In the genomic region with DNA sequence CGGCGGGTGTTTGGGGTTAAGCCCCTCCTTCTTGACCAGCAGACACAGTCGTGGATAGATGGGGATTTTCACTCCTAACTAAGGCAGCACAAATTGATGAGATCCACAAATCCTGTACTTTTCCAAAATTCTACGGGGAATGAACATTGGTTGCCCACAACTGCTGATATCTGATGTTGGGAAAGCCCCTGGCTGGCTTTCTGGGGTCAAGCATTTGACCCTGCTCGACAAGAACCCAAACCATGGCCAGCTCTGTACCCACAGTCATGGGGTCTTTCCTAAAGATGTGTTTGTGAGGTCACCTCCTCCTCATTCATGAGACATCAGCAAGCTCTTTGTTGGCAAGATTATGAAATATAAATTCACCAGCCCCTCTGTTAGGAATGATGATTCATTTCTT, we compare ENCODE assay signal across 31 mouse cellular contexts.
DNase-seq lines count a peak whose midpoint lies in the region; ATAC-seq and TF ChIP-seq lines count a peak whose summit lies in the region.
"Had no signal": no experiment of that assay in that cellular context is flagged by ENCODE, and none has a peak within 500 bp of the region (broad histone marks: within the 10 kb centered on the region; RNA-seq: fewer than 3 reads in every experiment).

No protein-coding gene starts in this region.

- H3K4me2 ChIP-seq in forebrain, embryonic 15.5 days (replicated peaks) = no peak overlapping the region
- no peak overlapping the region for H3K4me2 ChIP-seq in heart, embryonic 13.5 days
- H3K4me2 ChIP-seq in lung, embryonic 14.5 days = no peak overlapping the region
- no peak overlapping the region for H3K4me2 ChIP-seq in limb, embryonic 12.5 days
- H3K4me2 ChIP-seq: hindbrain, embryonic 15.5 days; kidney, embryonic 15.5 days; liver, embryonic 12.5 days; midbrain, embryonic 12.5 days; neural tube, embryonic 13.5 days had no signal

- no peaks in the 10 kb centered on the region for H3K9me3 ChIP-seq in forebrain, embryonic 10.5 days
- no peaks in the 10 kb centered on the region for H3K9me3 ChIP-seq in forebrain, embryonic 15.5 days
- H3K9me3 ChIP-seq in heart, embryonic 13.5 days = no peaks in the 10 kb centered on the region
- no peaks in the 10 kb centered on the region for H3K9me3 ChIP-seq in lung, embryonic 14.5 days (ENCODE audit: low read depth, low read length)
- H3K9me3 ChIP-seq in limb, embryonic 12.5 days = no peaks in the 10 kb centered on the region
- H3K9me3 ChIP-seq: G1E; hindbrain, embryonic 10.5 days; hindbrain, embryonic 15.5 days; kidney, embryonic 15.5 days; liver, embryonic 12.5 days; megakaryocyte, embryonic 14.5 days; midbrain, embryonic 12.5 days; neural tube, embryonic 13.5 days had no signal

- no peak for ATAC-seq in forebrain, embryonic 15.5 days (replicated peaks)
- ATAC-seq in heart, embryonic 13.5 days (ENCODE audit: extremely low read depth, insufficient number of reproducible peaks, low FRiP score, low TSS enrichment) = no peak
- no peak for ATAC-seq in lung, embryonic 14.5 days (ENCODE audit: insufficient read depth)
- no peak for ATAC-seq in limb, embryonic 12.5 days (ENCODE audit: insufficient number of reproducible peaks, insufficient read depth, low FRiP score, low TSS enrichment, low read depth)
- ATAC-seq: forebrain, embryonic 14.5 days; liver, embryonic 12.5 days; liver, postnatal 0 days had no signal

- TF ChIP-seq CTCF in lung, embryonic 14.5 days (IDR thresholded peaks at IDR 0.05; ENCODE audit: low read depth) = no peak

- intact Hi-C loops in heart, postnatal 10 days (cut with DNase I) = no loop called here
- intact Hi-C loops in gastrocnemius, postnatal 36 days (cut with DNase I) = no loop called here

- no peaks in the 10 kb centered on the region for H3K36me3 ChIP-seq in forebrain, embryonic 10.5 days (replicated peaks)
- H3K36me3 ChIP-seq in forebrain, embryonic 15.5 days = no peaks in the 10 kb centered on the region
- no peaks in the 10 kb centered on the region for H3K36me3 ChIP-seq in heart, embryonic 13.5 days
- H3K36me3 ChIP-seq in lung, embryonic 14.5 days (ENCODE audit: insufficient read depth) = no peaks in the 10 kb centered on the region
- H3K36me3 ChIP-seq in limb, embryonic 12.5 days = no peaks in the 10 kb centered on the region
- H3K36me3 ChIP-seq: G1E; hindbrain, embryonic 10.5 days; hindbrain, embryonic 15.5 days; kidney, embryonic 15.5 days; liver, embryonic 12.5 days; midbrain, embryonic 12.5 days; neural tube, embryonic 13.5 days had no signal

- peaks cover 20% of the 10 kb centered on the region for H3K4me1 ChIP-seq in forebrain, embryonic 10.5 days
- no peaks in the 10 kb centered on the region for H3K4me1 ChIP-seq in forebrain, embryonic 15.5 days
- peaks cover 61% of the 10 kb centered on the region for H3K4me1 ChIP-seq in heart, embryonic 13.5 days
- peaks cover 32% of the 10 kb centered on the region for H3K4me1 ChIP-seq in lung, embryonic 14.5 days (ENCODE audit: insufficient read depth)
- H3K4me1 ChIP-seq in limb, embryonic 12.5 days (replicated peaks) = peaks cover 52% of the 10 kb centered on the region
- H3K4me1 ChIP-seq: liver, embryonic 12.5 days; midbrain, embryonic 12.5 days had no signal

- H3K4me3 ChIP-seq in forebrain, embryonic 10.5 days = no peak overlapping the region
- no peak overlapping the region for H3K4me3 ChIP-seq in forebrain, embryonic 15.5 days
- no peak overlapping the region for H3K4me3 ChIP-seq in heart, embryonic 13.5 days
- H3K4me3 ChIP-seq in lung, embryonic 14.5 days (ENCODE audit: low read depth, low read length) = no peak overlapping the region
- H3K4me3 ChIP-seq in limb, embryonic 12.5 days (replicated peaks) = no peak overlapping the region
- H3K4me3 ChIP-seq: hindbrain, embryonic 10.5 days; hindbrain, embryonic 15.5 days; kidney, embryonic 15.5 days; layer of hippocampus, adult 2 months; left cerebral cortex, adult 2 months; liver, embryonic 12.5 days; megakaryocyte, embryonic 14.5 days; midbrain, embryonic 12.5 days; neural tube, embryonic 13.5 days had no signal

- 63% methylated on average over 5 of the region's 5 CpGs for WGBS in forebrain, embryonic 10.5 days
- 68% methylated on average over 5 of the region's 5 CpGs for WGBS in forebrain, embryonic 15.5 days
- WGBS in heart, embryonic 13.5 days = 50% methylated on average over 5 of the region's 5 CpGs
- WGBS in lung, embryonic 14.5 days = 45% methylated on average over 5 of the region's 5 CpGs
- 69% methylated on average over 5 of the region's 5 CpGs for WGBS in limb, embryonic 12.5 days

- H3K27ac ChIP-seq in forebrain, embryonic 10.5 days = 0 out of 2 replicates have a peak overlapping the region, but pooled peaks have one; percentile 15
- no peak overlapping the region for H3K27ac ChIP-seq in forebrain, embryonic 15.5 days (replicated peaks)
- peak overlapping the region; percentile 96 for H3K27ac ChIP-seq in heart, embryonic 13.5 days (replicated peaks)
- H3K27ac ChIP-seq in lung, embryonic 14.5 days (ENCODE audit: low read depth) = peak overlapping the region; percentile 51; the same call in 1 of the 2 replicates
- H3K27ac ChIP-seq in limb, embryonic 12.5 days = peak overlapping the region; percentile 62; the same call in 1 of the 2 replicates
- H3K27ac ChIP-seq: hindbrain, embryonic 10.5 days; hindbrain, embryonic 15.5 days; layer of hippocampus, adult 2 months; left cerebral cortex, adult 2 months; liver, embryonic 12.5 days; midbrain, embryonic 12.5 days; neural tube, embryonic 13.5 days; stomach, postnatal 0 days had no signal

- no peak overlapping the region for H3K9ac ChIP-seq in forebrain, embryonic 15.5 days (replicated peaks)
- H3K9ac ChIP-seq in heart, embryonic 13.5 days = 0 out of 2 replicates have a peak overlapping the region, but pooled peaks have one; percentile 29
- no peak overlapping the region for H3K9ac ChIP-seq in lung, embryonic 14.5 days
- no peak overlapping the region for H3K9ac ChIP-seq in limb, embryonic 12.5 days (replicated peaks)
- H3K9ac ChIP-seq: hindbrain, embryonic 15.5 days; kidney, embryonic 15.5 days; liver, embryonic 12.5 days; liver, postnatal 0 days; midbrain, embryonic 12.5 days; neural tube, embryonic 13.5 days had no signal

- DNase-seq in forebrain, embryonic 10.5 days (ENCODE audit: extremely low spot score, low spot score) = no peak
- DNase-seq in heart, postnatal 10 days = no peak
- no peak for DNase-seq in lung, embryonic 14.5 days
- DNase-seq in lung, postnatal 14 days = no peak
- DNase-seq in gastrocnemius, postnatal 36 days = no peak
- DNase-seq: adrenal gland, postnatal 14 days; cerebellum, adult 11 months; cerebellum, adult 9-10 months; cerebellum, postnatal 36 days; gastrocnemius, postnatal 25 days; kidney, adult 18-20 months; kidney, postnatal 36 days; liver, postnatal 0 days; right cerebral cortex, postnatal 4 days; thymus, adult 18-20 months; thymus, postnatal 36 days had no signal

- peaks cover 6% of the 10 kb centered on the region; the same call in 1 of the 2 replicates for H3K27me3 ChIP-seq in forebrain, embryonic 10.5 days (ENCODE audit: poor library complexity, severe bottlenecking)
- no peaks in the 10 kb centered on the region for H3K27me3 ChIP-seq in forebrain, embryonic 15.5 days
- no peaks in the 10 kb centered on the region for H3K27me3 ChIP-seq in heart, embryonic 13.5 days (replicated peaks)
- H3K27me3 ChIP-seq in lung, embryonic 14.5 days (ENCODE audit: insufficient read depth, low read length) = no peaks in the 10 kb centered on the region
- no peaks in the 10 kb centered on the region for H3K27me3 ChIP-seq in limb, embryonic 12.5 days
- H3K27me3 ChIP-seq: hindbrain, embryonic 15.5 days; kidney, embryonic 15.5 days; liver, embryonic 12.5 days; midbrain, embryonic 12.5 days; neural tube, embryonic 13.5 days had no signal
